Mouse (Mus musculus): ENCODE measurements around the gene Tc2n. TPM values are rescaled to one million over a fixed set of nuclear protein-coding genes. Genes with fewer than 3 reads are reported as not detected.

Tc2n gene
- total RNA-seq, 2 experiments from 2014 or later = 0.96 to 1.0 TPM

Other genes starting within 250 kb of the Tc2n start
- gene Fbln5, start 100.5 kb upstream of the Tc2n start, total RNA-seq (2021) = 10 to 100 TPM; 48.6 to 55.0 TPM
- 10 to 100 TPM; 34.2 to 39.5 TPM for gene Trip11, start 194.7 kb upstream of the Tc2n start, total RNA-seq (2021)
- 10 to 100 TPM; 15.1 to 18.4 TPM for gene Atxn3, start 239.7 kb upstream of the Tc2n start, total RNA-seq (2021)